8 mouse cellular contexts compared by ENCODE assay signal in the genomic region with DNA sequence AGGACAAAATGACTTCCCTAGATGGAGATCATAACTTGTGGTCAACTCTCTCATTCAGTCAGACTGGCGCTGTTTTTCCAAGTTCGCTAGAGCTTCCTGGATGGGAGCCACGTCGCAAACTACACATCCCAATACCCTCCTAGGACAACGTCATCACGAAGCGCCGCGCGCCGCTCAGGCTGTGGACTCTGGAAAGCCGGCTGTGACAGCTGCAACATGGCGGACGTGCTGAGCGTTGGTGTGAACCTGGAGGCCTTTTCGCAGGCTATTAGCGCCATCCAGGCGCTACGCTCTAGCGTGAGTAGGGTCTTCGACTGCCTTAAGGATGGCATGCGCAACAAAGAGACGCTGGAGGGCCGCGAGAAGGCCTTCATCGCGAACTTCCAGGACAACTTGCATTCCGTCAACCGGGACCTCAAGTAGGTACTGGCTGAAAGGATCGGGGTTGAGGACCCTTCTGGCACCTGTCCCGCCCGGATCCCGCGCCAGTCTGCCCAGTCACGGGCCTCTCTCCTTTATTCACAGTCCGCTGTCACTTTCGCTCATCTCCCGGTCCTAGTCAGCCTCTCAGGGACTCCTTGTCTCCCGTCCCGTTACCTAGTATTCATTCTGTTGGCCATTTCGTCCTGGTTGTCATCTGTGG. TPM values are rescaled to one million over a fixed set of nuclear protein-coding genes. Genes with fewer than 3 reads are reported as not detected.
A peak's percentile ranks its signal among the peaks of the same experiment; 100 is the strongest.
DNase-seq lines count a peak whose midpoint lies in the region; ATAC-seq lines count a peak whose summit lies in the region.

Gene Med27, plus strand, starts transcription at position 191 of the 643 bp plus-strand sequence.

- H3K27ac ChIP-seq in hindbrain, embryonic 15.5 days (replicated peaks) = peak within 1 kb of the TSS; percentile 71

- peak; percentile 97 for ATAC-seq in hindbrain, embryonic 15.5 days (ENCODE audit: low FRiP score, low read depth)

- peaks cover 20% of the 10 kb centered on the region for H3K4me1 ChIP-seq in hindbrain, embryonic 15.5 days (replicated peaks)

- peak within 1 kb of the TSS; percentile 85 for H3K4me2 ChIP-seq in hindbrain, embryonic 15.5 days

- H3K27me3 ChIP-seq in hindbrain, embryonic 15.5 days = no peaks in the 10 kb centered on the region

- H3K4me3 ChIP-seq in hindbrain, embryonic 15.5 days = peak within 1 kb of the TSS; percentile 89

- peaks cover 5% of the 10 kb centered on the region; the same call in 1 of the 2 replicates for H3K36me3 ChIP-seq in hindbrain, embryonic 15.5 days

- H3K9me3 ChIP-seq in hindbrain, embryonic 15.5 days = no peaks in the 10 kb centered on the region

- WGBS in hindbrain, embryonic 15.5 days = under 1% methylated on average over 41 of the region's 41 CpGs

- peak within 1 kb of the TSS; percentile 81 for H3K9ac ChIP-seq in hindbrain, embryonic 15.5 days

- peak; percentile 91 for DNase-seq in T-cell, adult 2 months (ENCODE audit: low spot score)
- peak; percentile 96 to 98 for DNase-seq in cerebellum, postnatal 36 days
- peak; percentile 97 to 99 for DNase-seq in frontal cortex, postnatal 36 days (ENCODE audit: low spot score in 2 of 2)
- DNase-seq in left cerebral cortex, adult 11 months (ENCODE audit: low spot score) = peak; percentile 90
- peak; percentile 96 for DNase-seq in lung, postnatal 4 days
- peak; percentile 92 for DNase-seq in retina, postnatal 7 days (ENCODE audit: low read depth, low spot score)
- DNase-seq in urinary bladder, adult 2 months (ENCODE audit: low spot score) = peak; percentile 86

RNA-seq across cellular contexts. Expression of gene Med27, which starts in this region (rescaled TPM):
- 68.3 and 69.7 TPM in 2 replicates for polyA plus RNA-seq in hindbrain, embryonic 15.5 days (2015; fragmentation: Nextera tagmentation; extraction: Ambion mirVana)
- 29.8 and 40.2 TPM in 2 replicates for polyA plus RNA-seq in urinary bladder, adult 2 months (2012; rRNA removed)

Comparison
In these comparisons a context has a peak if more than half of its experiments do, and no peak if none do; other contexts are left out.
1. Peak in every context shown above with its lines: DNase-seq, ATAC-seq, H3K4me3 ChIP-seq and H3K27ac ChIP-seq.